Mouse (Mus musculus) limb, embryonic 14.5 days (tissue): ENCODE measurements around the gene 2310033P09Rik. TPM values are rescaled to one million over a fixed set of nuclear protein-coding genes. Genes with fewer than 3 reads are reported as not detected.

Experiments
- ATAC-seq: fragments of 200-750 bp; cut with Nextera tagmentation; 2 replicates; pipeline ENCODE4 v1.8.0; 2017; ENCODE audit warnings: low read depth, moderate number of reproducible peaks, moderate TSS enrichment; ENCODE audit not compliant: low FRiP score
- DNase-seq: peaks from one replicate; pipeline ENCODE4 v3.0.0-alpha.2; 2015; ENCODE audit warnings: low spot score
- H3K27ac ChIP-seq: fragments of 300-500 bp; sonication (generic); replicated peaks from 2 replicates; pipeline ENCODE4 v1.5.1; 2014; ENCODE audit warnings: low read depth, mild to moderate bottlenecking, low read length, moderate library complexity, mixed read lengths
- H3K27me3 ChIP-seq: fragments of 300-500 bp; sonication (generic); 2 replicates; pipeline ENCODE4 v1.6.1; 2014; ENCODE audit warnings: low read length, mixed read lengths; ENCODE audit not compliant: control insufficient read depth, insufficient read depth
- H3K36me3 ChIP-seq: fragments of 300-500 bp; sonication (generic); 2 replicates; pipeline ENCODE4 v1.6.1; 2014; ENCODE audit warnings: mild to moderate bottlenecking, low read length, moderate library complexity, mixed read lengths; ENCODE audit not compliant: control insufficient read depth, insufficient read depth
- H3K4me1 ChIP-seq: fragments of 300-500 bp; sonication (generic); 2 replicates; pipeline ENCODE4 v1.6.1; 2014; ENCODE audit warnings: antibody characterized with exemption, low read length, mixed read lengths; ENCODE audit not compliant: control insufficient read depth, insufficient read depth
- H3K4me2 ChIP-seq: fragments of 300-500 bp; sonication (generic); replicated peaks from 2 replicates; pipeline ENCODE4 v1.6.1; 2014; ENCODE audit warnings: low read depth, mild to moderate bottlenecking, low read length, moderate library complexity; ENCODE audit not compliant: severe bottlenecking
- H3K4me3 ChIP-seq: fragments of 300-500 bp; sonication (generic); replicated peaks from 2 replicates; pipeline ENCODE4 v1.5.1; 2014; ENCODE audit warnings: low read length
- H3K9ac ChIP-seq: fragments of 300-500 bp; sonication (generic); 2 replicates; pipeline ENCODE4 v1.6.1; 2014; ENCODE audit warnings: mild to moderate bottlenecking, low read depth, low read length, moderate library complexity; ENCODE audit not compliant: severe bottlenecking
- H3K9me3 ChIP-seq: fragments of 300-500 bp; sonication (generic); 2 replicates; pipeline ENCODE4 v1.6.1; 2016; ENCODE audit warnings: low read length; ENCODE audit not compliant: control insufficient read depth
- POLR2A ChIP-seq: fragments of 200-500 bp; IDR thresholded peaks from 2 replicates; pipeline ENCODE4 v1.8.0; 2012; ENCODE audit warnings: inconsistent platforms, mild to moderate bottlenecking, moderate library complexity, borderline replicate concordance; ENCODE audit not compliant: insufficient read depth, insufficient read length; ENCODE audit errors: extremely low read depth
- WGBS: fragments of 180-500 bp; shearing (Covaris S2); extraction: QIAGEN DNeasy Blood & Tissue Kit; methylation state at CpG from one replicate; pipeline ENCODE4 v1.1.7; 2014; 5-methylcytosine and 5-hydroxymethylcytosine counted together
- polyA plus RNA-seq, 2 experiments: library from polyadenylated mRNA; depleted of rRNA in 1 of 2; stranded (reverse) in 1 of 2; unstranded in 1 of 2; fragments of >200 nt; fragmentation: Nextera tagmentation in 1 of 2; extraction: Ambion mirVana in 1 of 2; gene quantifications; 2 replicates each; pipeline versions ENCODE4 v1.2.1 to v1.2.3; 2012 to 2014

Gene 2310033P09Rik
- polyA plus RNA-seq, 2 experiments = 28.9 to 37.5 TPM

GRCm38 (mm10) chr11:59163255-59164236, 44.6 kb upstream of the 2310033P09Rik start, which contains the start of gene Iba57:
Gene Iba57, minus strand, starts transcription at chr11:59163739.
- peak; percentile 94; the same call in 1 of the 2 replicates for TF ChIP-seq POLR2A
- DNase-seq = peak; percentile 98
- H3K9me3 ChIP-seq = no peaks in the 10 kb centered on the region
- H3K4me2 ChIP-seq = peak within 1 kb of the TSS; percentile 70
- H3K27me3 ChIP-seq = no peaks in the 10 kb centered on the region
- peaks cover 11% of the 10 kb centered on the region for H3K4me1 ChIP-seq
- peak within 1 kb of the TSS; percentile 92 for H3K9ac ChIP-seq
- WGBS = 5% methylated on average over 41 of the region's 68 CpGs
- H3K27ac ChIP-seq = peak within 1 kb of the TSS; percentile 98
- H3K36me3 ChIP-seq = no peaks in the 10 kb centered on the region
- peak within 1 kb of the TSS; percentile 78 for H3K4me3 ChIP-seq
- ATAC-seq = peak; percentile 98

- H3K4me2 ChIP-seq = peak overlapping the region; percentile 70; the same call in 1 of the 2 replicates
- no peaks in the 10 kb centered on the region for H3K9me3 ChIP-seq
- no peak overlapping the region for H3K27ac ChIP-seq
- no peaks in the 10 kb centered on the region for H3K36me3 ChIP-seq
- H3K4me3 ChIP-seq = peak overlapping the region; percentile 78
- peaks cover 11% of the 10 kb centered on the region for H3K4me1 ChIP-seq
- no peak for TF ChIP-seq POLR2A
- H3K9ac ChIP-seq = no peak overlapping the region
- ATAC-seq = no peak
- 84% methylated on average over 9 of the region's 9 CpGs for WGBS
- DNase-seq = no peak
- H3K27me3 ChIP-seq = no peaks in the 10 kb centered on the region
Measured at GRCm38 (mm10) chr11:59164384-59164783, 43.7 kb upstream of the 2310033P09Rik start.

- Histone ChIP-seq H3K4me2 (no peak overlapping the region), H3K27me3 (no peaks in the 10 kb centered on the region), H3K4me3 (no peak overlapping the region), H3K36me3 (no peaks in the 10 kb centered on the region), H3K4me1 (peaks cover 11% of the 10 kb centered on the region), H3K27ac (no peak overlapping the region), H3K9ac (no peak overlapping the region), H3K9me3 (no peaks in the 10 kb centered on the region)
- ATAC-seq (no peak), DNase-seq (no peak)
- TF ChIP-seq POLR2A = no peak
- 47% methylated on average over 2 of the region's 2 CpGs for WGBS
Measured at GRCm38 (mm10) chr11:59165616-59166241, 42.4 kb upstream of the 2310033P09Rik start.

GRCm38 (mm10) chr11:59169807-59170206, 38.3 kb upstream of the 2310033P09Rik start:
- Histone ChIP-seq H3K4me1 (no peaks in the 10 kb centered on the region), H3K4me2 (no peak overlapping the region), H3K27ac (no peak overlapping the region), H3K9ac (no peak overlapping the region), H3K36me3 (no peaks in the 10 kb centered on the region), H3K27me3 (peaks cover 8% of the 10 kb centered on the region; the same call in 1 of the 2 replicates), H3K9me3 (no peaks in the 10 kb centered on the region), H3K4me3 (no peak overlapping the region)
- DNase-seq (no peak), ATAC-seq (no peak)
- 37% methylated on average over 3 of the region's 3 CpGs for WGBS
- no peak for TF ChIP-seq POLR2A

GRCm38 (mm10) chr11:59170549-59170948, 37.6 kb upstream of the 2310033P09Rik start:
- ATAC-seq (no peak), DNase-seq (no peak)
- H3K9me3 ChIP-seq = no peaks in the 10 kb centered on the region
- H3K4me3 ChIP-seq = no peak overlapping the region
- TF ChIP-seq POLR2A = no peak
- 81% methylated on average over 4 of the region's 4 CpGs for WGBS
- H3K36me3 ChIP-seq = no peaks in the 10 kb centered on the region
- H3K27me3 ChIP-seq = peaks cover 15% of the 10 kb centered on the region
- no peaks in the 10 kb centered on the region for H3K4me1 ChIP-seq
- H3K27ac ChIP-seq = no peak overlapping the region
- no peak overlapping the region for H3K9ac ChIP-seq
- no peak overlapping the region for H3K4me2 ChIP-seq
